Mouse (Mus musculus): ENCODE results near the gene Spata6.

Spata6 gene

DNA sequence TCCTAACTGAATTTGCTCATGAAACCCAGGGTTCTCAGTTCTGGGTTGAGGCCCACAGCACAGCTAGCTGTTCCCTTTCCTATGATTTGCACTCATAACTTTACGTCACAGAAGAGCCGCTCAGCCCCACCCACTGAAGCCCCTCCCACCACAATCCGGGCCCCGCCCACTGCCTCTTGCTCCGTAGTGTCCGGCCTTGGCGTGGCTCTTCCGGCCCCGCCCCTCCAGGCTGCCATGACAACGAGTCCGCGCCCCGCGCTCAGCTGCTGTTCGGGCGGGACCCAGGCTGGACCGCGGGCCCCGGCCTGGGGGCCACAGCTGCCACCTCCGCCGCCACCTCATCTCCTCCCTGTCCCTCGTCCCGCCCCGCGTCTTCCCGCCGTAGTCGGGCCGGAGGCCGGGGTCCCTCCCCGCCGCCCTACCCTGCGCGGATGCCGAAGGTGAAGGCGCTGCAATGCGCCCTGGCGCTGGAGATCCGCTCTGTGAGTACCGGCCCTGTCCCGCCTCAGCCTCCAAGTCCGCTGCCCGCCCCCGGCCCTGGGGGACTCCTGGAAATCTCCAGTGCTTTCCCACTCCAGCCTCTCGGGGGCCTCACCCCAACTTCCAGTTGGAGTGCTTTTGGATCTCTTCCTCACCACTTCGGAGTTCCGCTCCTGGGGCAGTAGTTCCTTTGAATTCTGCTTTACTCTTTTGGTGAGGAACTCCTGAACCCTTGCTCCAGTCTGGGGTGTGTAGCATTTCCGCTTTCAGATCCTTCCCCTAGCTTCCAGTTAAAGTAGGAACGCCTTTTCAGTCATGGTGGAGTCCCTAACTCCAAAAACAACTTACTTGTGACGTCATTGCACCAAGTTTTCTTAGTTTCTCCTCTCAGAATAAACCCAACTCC, at the start of gene Spata6:
Spata6 (plus strand) TSS at position 209 of the 886 bp plus-strand sequence.
- DNase-seq (ENCODE audit: low spot score in 2 of 2) = peak; percentile 50 to 72

DNA sequence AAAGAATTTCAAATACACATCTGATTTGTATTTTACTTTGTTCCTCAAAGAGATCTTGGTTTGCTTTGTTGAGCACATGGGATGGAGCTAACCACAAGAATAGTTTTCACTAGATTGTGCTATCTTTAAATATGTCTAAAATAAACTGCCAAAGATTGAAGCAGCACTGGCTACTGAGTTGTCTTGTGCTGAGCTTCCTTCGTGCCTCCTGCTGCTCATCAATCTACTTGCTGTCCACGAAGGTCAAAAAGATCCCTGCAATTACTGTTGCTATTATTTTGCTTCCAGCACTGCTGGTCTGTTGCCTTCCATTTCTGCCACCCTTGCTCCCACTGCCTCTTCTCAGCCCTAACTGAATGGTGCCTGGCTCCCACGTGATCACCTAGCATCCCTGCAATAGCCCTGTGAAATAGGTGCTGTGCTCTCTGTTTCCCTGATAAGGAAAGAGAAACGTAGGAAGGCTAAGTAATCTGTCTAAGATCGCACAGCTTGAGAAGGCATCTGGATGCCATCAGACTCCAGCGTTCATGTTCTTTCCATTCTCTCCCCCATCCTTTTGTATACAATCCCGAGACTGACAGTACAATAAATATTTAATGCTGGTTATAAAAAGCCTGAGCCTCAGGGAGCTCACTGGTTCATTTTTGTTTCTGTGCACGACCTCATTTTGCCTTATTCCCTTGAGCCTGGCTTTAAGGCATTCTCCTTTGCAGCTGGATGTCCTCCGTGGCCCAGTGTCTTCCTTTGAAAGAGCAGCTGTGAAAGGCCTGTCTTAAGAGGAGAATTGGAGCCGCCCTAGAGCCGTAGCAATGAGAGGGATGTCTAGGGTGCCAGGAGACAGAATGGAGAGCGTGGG, 49.0 kb upstream of the Spata6 start:
- no peak for DNase-seq (ENCODE audit: low spot score in 2 of 2)

DNA sequence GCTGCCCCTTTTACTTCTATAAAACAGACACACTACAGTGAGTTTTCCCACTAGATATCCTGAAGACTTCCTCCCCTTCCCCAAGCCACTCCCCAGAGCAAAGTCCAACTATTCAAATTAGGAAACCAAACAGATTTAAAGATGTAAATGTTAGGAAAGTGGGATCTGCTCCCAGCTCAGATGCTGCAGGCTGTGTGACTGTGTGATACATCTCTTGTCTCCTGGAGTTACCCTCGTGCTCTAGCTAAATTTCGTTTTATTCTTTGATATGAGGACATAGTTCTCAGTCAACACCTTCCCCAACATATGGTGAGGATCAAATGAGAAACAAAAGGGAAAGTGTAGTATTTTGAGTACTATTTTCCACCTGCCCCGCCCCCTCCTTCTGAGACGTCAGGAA, 48.3 kb upstream of the Spata6 start:
- DNase-seq (ENCODE audit: low spot score in 2 of 2) = no peak

DNA sequence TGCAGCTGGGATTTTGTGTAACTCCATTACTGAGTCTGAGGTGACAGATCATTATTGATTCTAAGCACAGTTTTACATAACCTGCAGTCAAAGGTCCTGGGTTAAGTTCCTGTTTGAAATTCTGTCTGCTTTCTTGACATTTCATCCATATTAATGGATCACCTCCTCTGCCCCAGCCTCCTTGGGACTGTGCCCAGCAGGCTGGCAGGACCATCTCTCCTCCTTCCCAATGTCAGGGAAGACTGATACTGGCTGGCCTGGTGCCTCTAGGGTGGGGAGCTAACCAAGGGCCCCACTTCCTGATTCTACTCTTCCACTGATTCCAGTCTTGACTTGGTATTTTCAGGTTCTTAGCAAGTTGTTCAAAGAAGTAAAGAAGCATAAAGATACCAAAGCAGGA, 45.9 kb upstream of the Spata6 start:
- no peak for DNase-seq (ENCODE audit: low spot score in 2 of 2)

DNA sequence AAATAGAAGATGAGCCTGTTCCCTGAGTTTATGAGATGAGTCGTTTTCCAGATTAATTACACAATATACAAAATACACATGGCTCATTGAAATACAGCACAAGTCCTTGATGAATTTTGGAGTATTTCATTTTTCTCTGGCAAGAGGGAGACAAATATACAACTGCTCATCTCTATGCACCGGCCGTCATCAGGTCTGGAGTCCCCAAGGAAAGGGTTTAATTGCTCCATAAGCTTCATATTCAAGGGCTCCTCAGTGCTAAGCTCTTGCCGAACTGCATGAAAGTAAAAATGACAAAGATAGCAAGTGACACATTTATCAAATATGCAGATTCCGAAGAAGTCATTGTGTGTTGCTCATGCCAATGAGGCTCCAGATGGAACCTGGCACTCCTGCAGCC, 37.9 kb upstream of the Spata6 start:
- DNase-seq (ENCODE audit: low spot score in 2 of 2) = no peak

DNA sequence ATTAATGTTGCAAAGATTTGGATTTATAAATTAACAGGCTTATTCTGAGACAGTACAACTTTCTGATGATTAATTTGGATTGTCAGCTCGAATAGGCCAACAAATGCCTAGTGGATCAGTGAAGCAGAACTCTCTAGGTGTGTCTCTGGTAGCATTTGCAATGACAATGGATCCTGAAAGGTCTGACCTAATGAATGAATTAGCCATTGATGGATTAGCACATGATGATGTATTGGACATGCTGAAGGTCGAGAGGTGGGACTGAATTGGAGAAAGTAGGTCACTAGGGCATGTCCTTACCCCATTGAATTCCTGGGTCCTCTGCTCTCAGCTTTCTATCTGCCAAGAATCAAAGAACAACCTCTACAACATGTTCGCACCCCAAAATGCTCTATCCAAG, 37.0 kb upstream of the Spata6 start:
- DNase-seq (ENCODE audit: low spot score in 2 of 2) = no peak

DNA sequence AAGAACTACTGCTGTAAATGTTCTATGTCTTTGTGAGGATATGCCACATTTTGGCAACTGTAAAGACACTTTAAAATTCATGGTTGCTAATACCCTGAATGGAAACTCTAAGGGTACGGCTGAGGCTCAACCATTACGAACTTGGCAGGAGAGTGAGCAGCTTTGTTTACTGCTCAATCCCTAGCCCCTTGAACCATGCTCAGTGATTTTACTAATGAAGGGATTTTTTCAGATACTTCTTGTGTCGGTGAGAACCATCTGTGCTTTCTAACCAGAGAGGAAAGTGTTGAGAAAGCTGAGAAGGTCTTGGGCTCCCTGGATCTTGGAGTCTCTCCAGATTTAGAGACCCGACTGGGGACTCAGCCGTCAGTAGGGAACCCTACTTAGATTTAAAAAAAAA, 35.9 kb upstream of the Spata6 start:
- DNase-seq (ENCODE audit: low spot score in 2 of 2) = no peak

DNA sequence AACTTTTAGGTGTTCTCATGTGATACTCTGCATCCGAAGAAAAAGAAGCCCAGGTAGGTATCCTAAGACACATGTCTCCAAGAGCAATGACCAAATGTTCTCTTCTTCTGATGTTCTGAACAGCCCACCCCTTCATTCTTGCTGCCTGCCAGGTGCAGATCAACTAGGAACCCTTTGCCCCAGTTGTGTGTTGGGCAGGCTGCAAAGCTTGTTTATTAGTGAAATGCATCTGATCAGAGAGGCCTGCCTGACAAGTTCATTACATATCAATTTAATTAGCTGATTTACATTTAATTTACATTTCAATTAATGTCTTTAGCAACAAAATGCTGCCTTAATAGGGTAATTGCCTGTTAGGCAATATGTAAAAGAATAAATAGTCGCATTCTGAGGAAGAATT, 33.8 kb upstream of the Spata6 start:
- DNase-seq (ENCODE audit: low spot score in 2 of 2) = no peak

DNA sequence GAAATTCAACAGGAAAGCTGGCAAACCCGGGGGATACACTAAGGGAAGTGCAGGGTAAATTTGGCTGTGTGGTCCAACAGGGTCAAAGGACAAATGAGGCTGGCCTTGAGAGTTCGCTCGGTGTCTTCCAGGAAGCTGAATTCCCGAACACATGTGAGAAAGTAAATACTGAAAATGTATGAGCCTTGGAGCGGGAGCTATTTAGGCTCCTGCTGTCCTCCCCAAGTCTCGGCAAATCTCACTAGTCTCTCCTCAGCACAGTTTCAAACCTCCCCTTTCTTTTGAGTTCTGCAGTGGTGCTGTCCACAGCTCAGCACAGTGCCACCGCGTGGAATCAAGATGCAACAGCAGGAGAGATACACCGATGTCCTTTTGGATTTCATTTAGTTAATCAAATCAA, 32.8 kb upstream of the Spata6 start:
- DNase-seq (ENCODE audit: low spot score in 2 of 2) = peak; percentile 29 to 35

DNA sequence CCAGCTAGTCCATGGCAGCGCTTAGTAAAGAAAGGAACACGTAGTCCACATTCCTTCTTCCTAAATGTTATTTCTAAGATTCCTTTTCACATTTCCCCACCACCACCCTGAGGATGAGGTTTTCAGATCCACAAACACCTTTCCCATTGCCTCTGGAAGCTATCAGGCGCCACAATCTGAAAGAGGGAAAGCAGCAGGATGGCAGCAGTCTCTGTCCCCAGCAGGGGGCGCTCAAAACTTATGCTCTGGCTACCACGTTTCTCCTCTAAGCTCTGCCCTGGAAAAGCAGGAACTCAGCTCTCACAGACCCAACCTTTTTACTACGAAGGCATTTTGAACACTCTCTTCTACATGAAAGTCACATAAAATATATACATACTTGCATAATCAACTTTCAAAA, 32.2 kb upstream of the Spata6 start:
- peak; percentile 66 to 76 for DNase-seq (ENCODE audit: low spot score in 2 of 2)

DNA sequence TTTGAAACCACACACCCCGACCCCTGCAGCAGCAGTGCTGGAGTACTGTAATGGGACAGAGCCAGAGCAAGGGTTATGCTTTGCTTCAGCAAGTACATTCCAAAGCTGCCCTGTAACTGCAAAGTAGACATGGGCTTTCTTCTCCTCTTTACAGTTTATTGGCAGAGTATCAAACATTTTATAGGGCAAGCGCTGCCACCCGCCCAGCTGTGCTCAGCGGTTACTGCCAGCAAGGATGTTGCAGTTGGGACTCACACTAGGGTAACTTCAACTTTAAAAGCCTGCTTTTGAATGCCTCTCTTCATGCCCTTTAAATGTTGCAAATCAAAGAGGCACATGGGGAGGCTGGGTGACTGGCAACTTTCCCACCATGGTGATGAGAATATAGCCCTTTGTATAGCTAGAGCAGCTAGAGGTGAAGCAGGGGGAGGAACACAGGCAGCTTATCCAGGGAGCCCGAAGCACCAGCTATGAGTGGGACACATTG, 28.7 kb upstream of the Spata6 start:
- peak in 1 of 2 experiments; percentile 11 for DNase-seq (ENCODE audit: low spot score in 2 of 2)

DNA sequence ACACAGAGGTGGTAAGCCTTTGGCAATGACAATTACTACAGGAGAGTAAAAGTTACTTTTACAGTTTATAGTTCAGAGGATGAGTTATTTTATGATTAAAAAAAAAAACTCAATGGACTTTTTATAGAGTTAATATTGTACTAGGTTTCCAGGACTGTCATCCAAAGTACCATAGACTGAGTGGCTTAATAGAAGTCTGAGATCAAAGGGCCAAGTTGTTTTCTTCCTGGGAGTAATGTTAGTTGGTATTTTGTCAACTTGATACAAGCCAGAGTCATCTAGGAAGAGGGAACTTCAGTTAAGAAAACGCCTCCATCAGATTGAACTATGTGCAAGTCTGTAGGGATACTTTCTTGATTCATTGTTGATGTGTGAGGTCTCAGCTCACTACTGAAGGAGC, 18.4 kb upstream of the Spata6 start:
- DNase-seq (ENCODE audit: low spot score in 2 of 2) = no peak

DNA sequence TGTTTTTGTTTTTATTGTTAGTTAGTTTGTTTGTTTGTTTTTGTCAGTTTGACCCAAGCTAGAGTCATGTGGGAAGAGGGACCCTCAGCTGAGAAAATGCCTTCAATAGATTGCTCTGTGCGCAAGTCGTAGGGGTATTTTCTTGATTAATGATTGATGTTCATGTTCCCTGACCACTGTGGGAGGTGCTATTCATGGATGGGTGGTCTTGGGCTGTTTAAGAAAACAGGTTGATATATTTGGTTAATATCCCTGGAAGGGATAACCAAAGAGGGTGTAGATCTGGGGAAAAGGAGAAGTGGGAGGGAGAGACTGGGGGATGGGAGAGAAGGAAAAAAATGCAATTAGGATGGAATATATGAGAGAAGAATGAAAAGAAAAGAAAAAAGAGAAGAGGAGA, 15.7 kb upstream of the Spata6 start:
- DNase-seq (ENCODE audit: low spot score in 2 of 2) = no peak

DNA sequence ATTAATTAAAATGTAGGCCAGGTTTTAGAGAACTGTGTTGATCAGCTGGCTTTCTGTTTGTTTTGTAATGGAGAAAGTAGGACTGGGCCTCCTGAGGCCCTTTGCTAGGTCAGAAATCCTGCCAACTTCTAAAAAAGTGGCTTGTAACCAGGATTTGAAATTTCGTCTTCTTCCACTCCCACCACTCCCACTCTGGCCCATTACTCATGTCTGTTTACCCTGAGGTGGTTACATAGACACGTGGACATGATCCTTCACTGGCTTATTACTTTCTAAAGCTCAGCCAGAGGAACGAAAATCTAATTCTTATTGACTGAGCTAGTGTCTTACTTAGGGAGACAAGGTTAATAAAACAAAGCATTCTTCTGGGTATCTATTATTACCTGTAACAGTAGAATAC, 14.8 kb upstream of the Spata6 start:
- DNase-seq (ENCODE audit: low spot score in 2 of 2) = no peak

DNA sequence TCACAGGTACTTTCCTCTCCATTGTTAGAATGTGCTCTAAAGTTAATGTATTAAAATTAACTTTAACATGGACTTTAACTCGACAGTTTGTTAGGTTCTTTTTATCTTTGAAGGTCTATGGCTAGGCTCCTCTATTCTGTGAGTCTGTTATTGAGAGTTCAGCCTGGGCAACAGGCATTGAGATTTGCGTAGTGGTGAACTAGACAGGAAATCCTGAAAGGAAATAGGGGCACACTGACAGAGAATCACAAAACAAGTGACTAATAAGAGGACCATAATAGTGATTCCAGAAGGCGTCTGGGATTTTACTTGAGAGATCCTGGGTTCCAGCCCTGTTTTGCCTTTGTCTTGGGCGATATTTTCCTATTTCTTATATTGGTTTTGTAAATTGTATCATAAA, 488 bp upstream of the Spata6 start:
- DNase-seq (ENCODE audit: low spot score in 2 of 2) = no peak

DNA sequence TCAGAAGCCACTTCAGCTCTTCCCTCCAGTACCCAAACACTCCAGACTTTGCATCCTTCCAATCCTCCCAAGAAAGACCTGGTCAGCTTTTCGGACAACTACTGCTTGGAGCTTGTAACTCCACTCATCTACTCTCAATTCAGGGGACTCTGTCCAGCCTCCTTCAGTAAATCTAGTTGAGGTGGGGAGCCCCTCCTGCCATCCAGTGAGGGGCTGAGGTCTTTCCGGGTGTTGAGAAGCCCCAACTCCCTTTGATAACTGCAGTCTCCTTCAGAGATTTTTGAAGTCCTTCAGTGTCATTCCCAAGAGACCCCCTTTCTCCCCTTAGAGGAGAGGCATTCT, 849 bp downstream of the Spata6 start:
- DNase-seq (ENCODE audit: low spot score in 2 of 2) = no peak

DNA sequence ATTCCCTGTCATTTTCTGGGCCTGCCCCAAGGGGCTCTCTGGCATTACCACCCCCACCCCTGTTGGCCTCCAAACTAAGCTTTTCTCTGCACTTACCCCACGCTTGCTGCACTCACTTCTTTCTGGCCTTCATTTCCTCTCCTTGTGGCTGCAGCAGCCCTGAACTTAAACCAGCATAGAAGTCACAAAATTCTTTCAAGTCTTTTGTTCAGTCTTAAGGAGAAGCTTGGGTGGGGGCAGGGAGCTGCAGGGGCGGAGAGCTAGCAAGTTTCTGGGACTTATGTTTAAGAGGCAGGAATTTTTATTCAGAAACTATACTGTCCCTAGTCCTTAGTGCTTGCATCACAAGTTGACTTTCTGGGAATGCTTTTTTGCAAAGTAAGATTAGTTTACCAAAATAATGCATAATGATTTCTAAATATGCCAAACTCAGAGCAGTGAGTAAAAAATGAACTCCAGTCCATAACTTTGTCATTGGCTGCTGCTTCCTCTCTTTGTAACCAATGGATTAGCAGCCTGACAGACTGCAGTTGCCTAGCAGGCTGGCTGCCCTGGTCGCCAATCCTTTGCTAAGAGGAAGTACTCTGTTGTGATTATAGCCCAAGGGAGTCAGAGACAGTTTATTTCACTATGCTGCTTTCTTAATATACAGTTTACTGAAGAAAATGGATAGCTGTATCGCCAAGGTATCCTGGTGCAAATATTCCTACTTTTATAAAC, 1.5 kb downstream of the Spata6 start:
- no peak for DNase-seq (ENCODE audit: low spot score in 2 of 2)

DNA sequence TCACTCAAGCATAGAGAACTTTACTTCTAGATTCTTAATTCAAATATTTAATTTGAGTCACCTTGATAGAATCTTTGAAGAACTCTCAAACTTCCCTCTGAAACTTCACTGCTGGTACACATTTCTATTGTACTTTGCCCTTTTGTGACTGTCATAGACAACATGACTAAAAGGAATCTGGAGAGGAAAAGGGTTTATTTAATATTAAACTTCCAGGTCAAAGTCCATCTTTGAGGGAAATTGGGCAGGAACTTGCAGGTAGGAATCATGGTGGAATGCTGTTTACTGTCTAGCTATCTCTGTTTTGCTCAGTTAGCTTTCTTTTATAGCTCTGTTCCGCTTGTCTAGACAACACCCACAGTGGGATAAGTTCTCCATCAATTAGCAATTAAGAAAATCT, 17.8 kb downstream of the Spata6 start:
- DNase-seq (ENCODE audit: low spot score in 2 of 2) = no peak

DNA sequence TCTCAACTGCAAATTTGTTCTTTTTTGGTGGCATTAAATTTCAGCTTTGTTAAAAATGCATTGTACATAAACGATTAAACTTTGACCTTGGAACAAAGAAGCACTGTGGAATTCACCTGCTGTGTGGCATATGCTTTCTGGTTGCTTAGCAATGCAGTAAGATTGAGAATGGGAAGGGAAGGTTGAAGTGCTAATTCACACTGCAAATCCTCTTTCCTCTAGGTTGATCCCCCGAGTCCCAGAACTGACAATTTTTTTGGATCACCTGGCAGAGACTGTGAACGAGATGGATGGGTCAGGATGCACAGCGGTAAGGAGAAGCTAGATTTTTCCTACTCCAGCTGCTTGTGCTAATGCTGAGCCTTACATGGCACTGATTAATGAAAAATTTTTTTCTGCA, 60.7 kb downstream of the Spata6 start:
- no peak for DNase-seq (ENCODE audit: low spot score in 2 of 2)

DNA sequence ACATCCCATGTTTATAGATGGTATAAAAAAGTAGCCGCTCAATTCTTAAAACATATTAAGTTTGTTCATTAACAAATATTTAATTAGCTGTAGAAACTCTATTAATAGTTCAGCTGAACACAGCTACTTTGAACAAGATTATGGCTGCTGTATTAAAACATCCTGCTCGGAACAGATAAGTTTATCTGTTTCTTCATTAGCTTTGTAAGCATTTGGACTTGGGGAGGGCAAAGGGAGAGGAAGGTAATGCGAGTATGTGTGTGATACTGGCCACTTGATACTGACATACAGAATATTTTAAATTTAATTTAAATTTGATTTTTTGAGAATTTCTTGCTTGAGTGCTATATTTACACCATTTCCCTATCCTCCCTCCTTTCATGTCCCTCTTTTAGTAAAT, 80.1 kb downstream of the Spata6 start:
- no peak for DNase-seq (ENCODE audit: low spot score in 2 of 2)

DNA sequence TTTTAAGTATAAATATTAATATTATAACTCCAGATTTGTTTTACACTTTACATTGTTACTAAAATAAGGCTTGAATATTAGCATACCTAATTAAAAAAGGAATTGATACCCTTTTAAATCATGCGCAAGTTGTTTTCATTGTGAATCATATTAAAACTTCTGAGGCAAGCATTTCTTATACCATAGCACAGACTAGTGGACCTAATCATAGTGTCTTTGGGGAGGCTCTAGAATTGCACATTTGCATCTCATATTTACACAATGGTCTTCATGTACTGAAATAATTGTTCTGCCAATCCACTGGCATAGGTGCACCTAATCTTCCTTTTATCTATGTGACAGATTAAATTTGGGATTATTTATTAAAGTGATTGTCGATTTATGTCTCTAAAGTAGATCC, 83.4 kb downstream of the Spata6 start:
- no peak for DNase-seq (ENCODE audit: low spot score in 2 of 2)

DNA sequence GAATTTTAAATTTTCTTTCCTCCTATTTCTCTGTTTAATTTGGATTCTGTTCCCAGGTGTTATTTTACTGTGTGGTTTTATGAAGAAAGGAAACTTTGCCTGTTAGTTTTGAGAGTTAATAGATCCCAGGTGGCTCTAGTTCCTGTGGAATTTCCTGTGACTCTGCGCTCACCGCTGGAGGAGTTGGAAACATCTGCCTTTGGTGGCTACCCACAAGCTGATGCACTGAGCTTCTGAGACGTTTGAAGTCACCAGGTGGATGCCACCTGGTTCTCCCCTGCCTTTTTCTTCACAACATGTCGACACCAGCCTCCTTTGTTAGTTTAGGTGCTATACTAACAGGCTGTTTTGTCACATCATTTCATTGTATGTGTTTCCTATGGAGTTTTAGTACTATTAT, 97.7 kb downstream of the Spata6 start:
- DNase-seq (ENCODE audit: low spot score in 2 of 2) = no peak

All from cerebellum, postnatal 4 days (tissue).